Mouse (Mus musculus) CH12.LX (cell line): ENCODE results near the gene Rel. TPM values are rescaled to one million over a fixed set of nuclear protein-coding genes. Genes with fewer than 3 reads are reported as not detected.

Experiments
- DNase-seq: peaks from one replicate; pipeline ENCODE4 v3.0.0-alpha.2; 2013; ENCODE audit errors: extremely low read depth
- H3K27ac ChIP-seq: 2 replicates; pipeline ENCODE4 v1.5.1; 2012; ENCODE audit warnings: low read depth, mild to moderate bottlenecking, control low read depth, moderate library complexity; ENCODE audit not compliant: insufficient read depth
- H3K27me3 ChIP-seq: replicated peaks from 2 replicates; pipeline ENCODE3; 2012; ENCODE audit warnings: inconsistent platforms
- H3K36me3 ChIP-seq, 2 experiments: replicated peaks in 1 of 2; 2 replicates each; pipeline versions ENCODE3 to v1.6.1; 2012; ENCODE audit warnings: inconsistent platforms in 1 of 2, low read length in 1 of 2, mild to moderate bottlenecking in 1 of 2, mixed read lengths in 1 of 2, moderate library complexity in 1 of 2; ENCODE audit not compliant: control insufficient read depth in 1 of 2, insufficient read depth in 1 of 2
- H3K4me1 ChIP-seq, 2 experiments: 2 replicates each; pipeline ENCODE4 v1.6.1; 2012; ENCODE audit warnings: inconsistent platforms in 1 of 2, moderate library complexity in 1 of 2; ENCODE audit not compliant: insufficient read depth in 2 of 2, control insufficient read depth in 1 of 2
- H3K4me2 ChIP-seq: 2 replicates; pipeline ENCODE4 v1.6.1; 2012; ENCODE audit warnings: low read depth, mild to moderate bottlenecking, control low read depth; ENCODE audit not compliant: poor library complexity, insufficient read depth, severe bottlenecking
- H3K4me3 ChIP-seq, 3 experiments: fragments of 150-350 bp in 1 of 3; sonication (generic) in 1 of 3; replicated peaks in 1 of 3; 2 replicates each; pipeline versions ENCODE3 to v1.5.1; 2011 to 2012; ENCODE audit warnings: low read depth in 2 of 3, low read length in 2 of 3, mild to moderate bottlenecking in 2 of 3, moderate library complexity in 2 of 3, control low read depth in 1 of 3, improper control_type of control experiment in 1 of 3, inconsistent platforms in 1 of 3, mixed read lengths in 1 of 3; ENCODE audit not compliant: poor library complexity in 1 of 3
- H3K79me2 ChIP-seq: replicated peaks from 2 replicates; pipeline ENCODE4 v1.6.1; 2012; ENCODE audit warnings: mild to moderate bottlenecking, moderate library complexity; ENCODE audit not compliant: control insufficient read depth, poor library complexity, insufficient read depth, severe bottlenecking; ENCODE audit errors: extremely low read depth
- H3K9ac ChIP-seq: 2 replicates; pipeline ENCODE4 v1.6.1; 2012; ENCODE audit warnings: low read depth, mild to moderate bottlenecking, control low read depth, moderate library complexity; ENCODE audit not compliant: insufficient read depth
- H3K9me3 ChIP-seq: replicated peaks from 2 replicates; pipeline ENCODE3; 2012; ENCODE audit warnings: low read length, inconsistent platforms, mixed read lengths
- CHD2 ChIP-seq: IDR thresholded peaks from 2 replicates; pipeline ENCODE4 v1.6.1; 2011; ENCODE audit warnings: low read length, improper control_type of control experiment
- CTCF ChIP-seq, 2 experiments: IDR thresholded peaks in 1 of 2; conservative IDR thresholded peaks in 1 of 2; 2 replicates each; pipeline ENCODE4 v1.5.1; 2011 to 2012; ENCODE audit warnings: low read depth in 2 of 2, low read length in 2 of 2, improper control_type of control experiment in 1 of 2, inconsistent platforms in 1 of 2, mild to moderate bottlenecking in 1 of 2, moderate library complexity in 1 of 2
- ELF1 ChIP-seq: IDR thresholded peaks from 2 replicates; pipeline ENCODE4 v1.6.1; 2014; ENCODE audit warnings: low read depth, mild to moderate bottlenecking, inconsistent platforms, low read length, improper control_type of control experiment
- IRF4 ChIP-seq: IDR thresholded peaks from 2 replicates; pipeline ENCODE4 v1.6.1; 2014; ENCODE audit warnings: low read depth, mild to moderate bottlenecking, inconsistent platforms, low read length, improper control_type of control experiment
- KAT2A ChIP-seq: IDR thresholded peaks from 2 replicates; pipeline ENCODE4 v1.6.1; 2012; ENCODE audit warnings: low read length, improper control_type of control experiment, inconsistent platforms; ENCODE audit not compliant: insufficient replicate concordance
- MAX ChIP-seq: IDR thresholded peaks from 2 replicates; pipeline ENCODE4 v1.6.1; 2011; ENCODE audit warnings: low read length, improper control_type of control experiment
- MYC ChIP-seq: IDR thresholded peaks from 2 replicates; pipeline ENCODE4 v1.6.1; 2011; ENCODE audit warnings: low read depth, mild to moderate bottlenecking, improper control_type of control experiment, low read length
- NELFE ChIP-seq: IDR thresholded peaks from 2 replicates; pipeline ENCODE4 v1.6.1; 2011; ENCODE audit warnings: low read depth, low read length, improper control_type of control experiment
- NRF1 ChIP-seq: IDR thresholded peaks from 2 replicates; pipeline ENCODE4 v1.6.1; 2014; ENCODE audit warnings: low read depth, mild to moderate bottlenecking, inconsistent platforms, low read length, improper control_type of control experiment, moderate library complexity
- PAX5 ChIP-seq: IDR thresholded peaks from 2 replicates; pipeline ENCODE4 v1.6.1; 2012; ENCODE audit warnings: low read length, inconsistent platforms, mixed read lengths
- RAD21 ChIP-seq: IDR thresholded peaks from 2 replicates; pipeline ENCODE4 v1.6.1; 2011; ENCODE audit warnings: low read depth, mild to moderate bottlenecking, low read length, improper control_type of control experiment, moderate library complexity
- SMC3 ChIP-seq: IDR thresholded peaks from 2 replicates; pipeline ENCODE4 v1.6.1; 2011; ENCODE audit warnings: low read depth, low read length, improper control_type of control experiment
- TCF12 ChIP-seq: IDR thresholded peaks from 2 replicates; pipeline ENCODE4 v1.6.1; 2014; ENCODE audit warnings: low read depth, mild to moderate bottlenecking, inconsistent platforms, low read length, improper control_type of control experiment
- ZMIZ1 ChIP-seq: IDR thresholded peaks from 2 replicates; pipeline ENCODE4 v1.6.1; 2012; ENCODE audit warnings: low read depth, mild to moderate bottlenecking, inconsistent platforms, low read length, improper control_type of control experiment
- ZNF384 ChIP-seq: IDR thresholded peaks from 2 replicates; pipeline ENCODE4 v1.6.1; 2012; ENCODE audit warnings: low read depth, low read length, improper control_type of control experiment, inconsistent platforms
- dilution Hi-C: fragments of 300-500 bp; cut with MboI; formaldehyde crosslinking; loops from 2 replicates; pipeline ENCODE4 v1.14.3; 2020; ENCODE audit warnings: low sequenced_read_pairs; ENCODE audit not compliant: extremely low pct_unique_long_range_greater_than_20kb, extremely low pct_ligation_motif_present
- in situ Hi-C: fragments of 300-500 bp; cut with MboI; formaldehyde crosslinking; loops from 3 replicates; pipeline ENCODE4 v1.14.3; 2019; ENCODE audit warnings: low sequenced_read_pairs, low pct_ligation_motif_present, low pct_unique_long_range_greater_than_20kb, mixed read lengths
- polyA plus RNA-seq: library from polyadenylated mRNA; unstranded; fragments of >175 nt; gene quantifications from 2 replicates; pipeline ENCODE4 v1.2.1, GENCODE M21; 2012; ENCODE audit warnings: low read depth; ENCODE audit not compliant: insufficient read length
- total RNA-seq, 2 experiments: library from RNA; depleted of rRNA; stranded (reverse); fragments of 300-350 nt in 1 of 2; fragments of >200 nt in 1 of 2; gene quantifications; 2 replicates each; pipeline ENCODE4 v1.2.3; 2012 to 2014

Gene Rel
- total and polyA plus RNA-seq, 3 experiments, result 26.2 to 38.1 (median 28.4) TPM

GRCm38 (mm10) chr11:23701831-23702230, 68.9 kb downstream of the Rel start:
- Histone ChIP-seq H3K9me3 (no peaks in the 10 kb centered on the region), H3K79me2 (peaks cover 17% of the 10 kb centered on the region), H3K4me2 (no peak overlapping the region), H3K36me3 (peaks cover 13 to 52% of the 10 kb centered on the region in 2 experiments), H3K27me3 (no peaks in the 10 kb centered on the region), H3K9ac (no peak overlapping the region), H3K4me3 (no peak overlapping the region), H3K4me1 (peaks cover 14 to 69% of the 10 kb centered on the region in 2 experiments), H3K27ac (0 out of 2 replicates have a peak overlapping the region, but pooled peaks have one; percentile 28)
- in situ Hi-C loops, result no loop called here
- no peak for DNase-seq
- dilution Hi-C loops, result no loop called here
- no peak for TF ChIP-seq ZNF384
- no peak for TF ChIP-seq PAX5
- TF ChIP-seq ZMIZ1, result no peak
- TF ChIP-seq KAT2A, result no peak

- peaks cover 38% of the 10 kb centered on the region for H3K79me2 ChIP-seq
- TF ChIP-seq MYC, result peak; percentile 37; the same call in 1 of the 2 replicates
- no peak for TF ChIP-seq SMC3
- TF ChIP-seq NELFE, result no peak
- no peak for TF ChIP-seq MAX
- TF ChIP-seq CTCF (conservative IDR thresholded peaks at IDR 0.05 in 1 of 2, IDR thresholded peaks at IDR 0.05 in 1 of 2; ENCODE audit: low read depth in 2 of 2, low read length in 2 of 2), result no peak
- TF ChIP-seq CHD2, result no peak
- no peak for TF ChIP-seq NRF1
- TF ChIP-seq RAD21, result no peak
- 0 out of 2 replicates have a peak, but pooled peaks have one; percentile 10 for TF ChIP-seq ELF1
- peak; percentile 44; the same call in 1 of the 2 replicates for TF ChIP-seq IRF4
- no peak for TF ChIP-seq TCF12
- peak; percentile 96 for TF ChIP-seq ZNF384
- TF ChIP-seq KAT2A, result no peak
- TF ChIP-seq, all 38 proteins: peak for 4
- H3K9me3 ChIP-seq, result no peaks in the 10 kb centered on the region
- peak; percentile 60 for DNase-seq
- peak overlapping the region; percentile 53 for H3K4me2 ChIP-seq
- in situ Hi-C loops, result loop anchor here (25.0 kb wide), 1 partner anchor 163 kb away; no protein-coding TSS in a partner anchor
- peaks cover 26 to 70% of the 10 kb centered on the region in 2 experiments for H3K4me1 ChIP-seq
- dilution Hi-C loops, result no loop called here
- 0 out of 2 replicates have a peak overlapping the region, but pooled peaks have one; percentile 23 for H3K9ac ChIP-seq
- no peaks in the 10 kb centered on the region for H3K27me3 ChIP-seq
- H3K27ac ChIP-seq, result peak overlapping the region; percentile 81
- H3K36me3 ChIP-seq, result peaks cover 13 to 54% of the 10 kb centered on the region in 2 experiments
- H3K4me3 ChIP-seq, result no peak overlapping the region
These were observed 71.2 kb downstream of the Rel start for GRCm38 (mm10) chr11:23699414-23700095.
